Mouse (Mus musculus): ENCODE results near the gene Mgat4b. TPM values are rescaled to one million over a fixed set of nuclear protein-coding genes. Genes with fewer than 3 reads are reported as not detected.

The Mgat4b gene
- polyA plus RNA-seq, 1 experiment from 2014 or later = 36.6 TPM

- Histone ChIP-seq H3K36me3 (no peaks in the 10 kb centered on the region), H3K4me3 (no peak overlapping the region), H3K27ac (no peak overlapping the region), H3K9ac (no peak overlapping the region), H3K4me1 (replicated peaks) (no peaks in the 10 kb centered on the region), H3K9me3 (no peaks in the 10 kb centered on the region), H3K4me2 (no peak overlapping the region), H3K27me3 (no peaks in the 10 kb centered on the region)
- no peak for ATAC-seq (ENCODE audit: low FRiP score)
- WGBS = 69% methylated on average over 5 of the region's 5 CpGs
Observed at GRCm38 (mm10) chr11:50245269-50245668, 34.6 kb downstream of the Mgat4b start.

GRCm38 (mm10) chr11:50248473-50249171, 37.9 kb downstream of the Mgat4b start:
- Histone ChIP-seq H3K27me3 (no peaks in the 10 kb centered on the region), H3K36me3 (no peaks in the 10 kb centered on the region), H3K9me3 (no peaks in the 10 kb centered on the region), H3K4me1 (replicated peaks) (no peaks in the 10 kb centered on the region; the same call in none of the 2 replicates), H3K4me3 (no peak overlapping the region), H3K9ac (no peak overlapping the region), H3K27ac (no peak overlapping the region), H3K4me2 (no peak overlapping the region)
- ATAC-seq (ENCODE audit: low FRiP score) = no peak
- WGBS = 85% methylated on average over 7 of the region's 7 CpGs

GRCm38 (mm10) chr11:50252166-50252565, 41.5 kb downstream of the Mgat4b start:
- no peaks in the 10 kb centered on the region; the same call in none of the 2 replicates for H3K4me1 ChIP-seq (replicated peaks)
- H3K9ac ChIP-seq = peak overlapping the region; percentile 35; the same call in 1 of the 2 replicates
- no peaks in the 10 kb centered on the region for H3K27me3 ChIP-seq
- peaks cover 14% of the 10 kb centered on the region for H3K36me3 ChIP-seq
- no peak overlapping the region for H3K4me3 ChIP-seq
- no peak overlapping the region for H3K4me2 ChIP-seq
- WGBS = 64% methylated on average over 3 of the region's 3 CpGs
- H3K27ac ChIP-seq = no peak overlapping the region
- H3K9me3 ChIP-seq = no peaks in the 10 kb centered on the region
- ATAC-seq (ENCODE audit: low FRiP score) = no peak

- 83% methylated on average over 11 of the region's 11 CpGs for WGBS
- Histone ChIP-seq H3K9ac (no peak overlapping the region), H3K27me3 (no peaks in the 10 kb centered on the region), H3K36me3 (peaks cover 20% of the 10 kb centered on the region), H3K4me2 (no peak overlapping the region), H3K27ac (peak overlapping the region; percentile 30; the same call in 1 of the 2 replicates), H3K4me3 (no peak overlapping the region), H3K4me1 (replicated peaks) (no peaks in the 10 kb centered on the region; the same call in none of the 2 replicates), H3K9me3 (no peaks in the 10 kb centered on the region)
- no peak for ATAC-seq (ENCODE audit: low FRiP score)
Observed at GRCm38 (mm10) chr11:50252684-50253265, 42.1 kb downstream of the Mgat4b start.

GRCm38 (mm10) chr11:50253393-50253792, 42.7 kb downstream of the Mgat4b start:
- Histone ChIP-seq H3K4me3 (no peak overlapping the region), H3K27me3 (no peaks in the 10 kb centered on the region), H3K9me3 (no peaks in the 10 kb centered on the region), H3K36me3 (peaks cover 27% of the 10 kb centered on the region), H3K9ac (no peak overlapping the region), H3K27ac (peak overlapping the region; percentile 30; the same call in 1 of the 2 replicates), H3K4me2 (no peak overlapping the region), H3K4me1 (replicated peaks) (no peaks in the 10 kb centered on the region; the same call in none of the 2 replicates)
- WGBS = 54% methylated on average over 1 of the region's 1 CpGs
- ATAC-seq (ENCODE audit: low FRiP score) = no peak

- 81% methylated on average over 12 of the region's 12 CpGs for WGBS
- no peak for ATAC-seq (ENCODE audit: low FRiP score)
- Histone ChIP-seq H3K4me1 (replicated peaks) (no peaks in the 10 kb centered on the region; the same call in none of the 2 replicates), H3K27me3 (no peaks in the 10 kb centered on the region), H3K4me3 (no peak overlapping the region), H3K9me3 (no peaks in the 10 kb centered on the region), H3K4me2 (no peak overlapping the region), H3K9ac (no peak overlapping the region), H3K36me3 (peaks cover 34% of the 10 kb centered on the region), H3K27ac (no peak overlapping the region)
Observed at GRCm38 (mm10) chr11:50254010-50254580, 43.4 kb downstream of the Mgat4b start.

GRCm38 (mm10) chr11:50256615-50257014, 45.9 kb downstream of the Mgat4b start:
- Histone ChIP-seq H3K4me1 (replicated peaks) (no peaks in the 10 kb centered on the region; the same call in none of the 2 replicates), H3K9ac (no peak overlapping the region), H3K4me3 (no peak overlapping the region), H3K4me2 (no peak overlapping the region), H3K9me3 (no peaks in the 10 kb centered on the region), H3K27me3 (no peaks in the 10 kb centered on the region), H3K36me3 (peaks cover 59% of the 10 kb centered on the region), H3K27ac (no peak overlapping the region)
- 88% methylated on average over 7 of the region's 7 CpGs for WGBS
- ATAC-seq (ENCODE audit: low FRiP score) = no peak

GRCm38 (mm10) chr11:50258310-50258709, 47.6 kb downstream of the Mgat4b start:
- H3K4me3 ChIP-seq = no peak overlapping the region
- no peak overlapping the region; the same call in 1 of the 2 replicates for H3K27ac ChIP-seq
- H3K9me3 ChIP-seq = no peaks in the 10 kb centered on the region
- H3K36me3 ChIP-seq = peaks cover 76% of the 10 kb centered on the region
- H3K4me1 ChIP-seq (replicated peaks) = no peaks in the 10 kb centered on the region; the same call in 1 of the 2 replicates
- WGBS = 78% methylated on average over 7 of the region's 7 CpGs
- no peak overlapping the region for H3K4me2 ChIP-seq
- ATAC-seq (ENCODE audit: low FRiP score) = no peak
- H3K27me3 ChIP-seq = no peaks in the 10 kb centered on the region
- no peak overlapping the region for H3K9ac ChIP-seq

GRCm38 (mm10) chr11:50262020-50262419, 51.3 kb downstream of the Mgat4b start:
- Histone ChIP-seq H3K9me3 (no peaks in the 10 kb centered on the region), H3K4me1 (replicated peaks) (no peaks in the 10 kb centered on the region), H3K4me2 (no peak overlapping the region), H3K27ac (no peak overlapping the region), H3K36me3 (peaks cover 97% of the 10 kb centered on the region), H3K9ac (no peak overlapping the region), H3K4me3 (no peak overlapping the region), H3K27me3 (no peaks in the 10 kb centered on the region)
- WGBS = 88% methylated on average over 4 of the region's 4 CpGs
- ATAC-seq (ENCODE audit: low FRiP score) = no peak

GRCm38 (mm10) chr11:50263198-50263597, 52.5 kb downstream of the Mgat4b start:
- ATAC-seq (ENCODE audit: low FRiP score) = no peak
- H3K4me1 ChIP-seq (replicated peaks) = no peaks in the 10 kb centered on the region
- no peak overlapping the region for H3K27ac ChIP-seq
- no peak overlapping the region for H3K4me2 ChIP-seq
- 93% methylated on average over 3 of the region's 3 CpGs for WGBS
- no peaks in the 10 kb centered on the region for H3K27me3 ChIP-seq
- H3K9me3 ChIP-seq = no peaks in the 10 kb centered on the region
- no peak overlapping the region for H3K9ac ChIP-seq
- peaks cover 91% of the 10 kb centered on the region for H3K36me3 ChIP-seq
- H3K4me3 ChIP-seq = no peak overlapping the region

- Histone ChIP-seq H3K27me3 (no peaks in the 10 kb centered on the region), H3K4me3 (no peak overlapping the region), H3K9ac (no peak overlapping the region), H3K36me3 (peaks cover 64% of the 10 kb centered on the region), H3K4me1 (replicated peaks) (no peaks in the 10 kb centered on the region), H3K27ac (no peak overlapping the region), H3K9me3 (no peaks in the 10 kb centered on the region), H3K4me2 (no peak overlapping the region)
- WGBS = 88% methylated on average over 8 of the region's 8 CpGs
- ATAC-seq (ENCODE audit: low FRiP score) = no peak
Observed at GRCm38 (mm10) chr11:50265931-50266330, 55.2 kb downstream of the Mgat4b start.

GRCm38 (mm10) chr11:50266997-50267396, 56.3 kb downstream of the Mgat4b start:
- ATAC-seq (ENCODE audit: low FRiP score) = no peak
- no peak overlapping the region for H3K9ac ChIP-seq
- no peak overlapping the region for H3K27ac ChIP-seq
- no peaks in the 10 kb centered on the region for H3K4me1 ChIP-seq (replicated peaks)
- WGBS = 90% methylated on average over 3 of the region's 3 CpGs
- no peak overlapping the region for H3K4me3 ChIP-seq
- H3K27me3 ChIP-seq = no peaks in the 10 kb centered on the region
- H3K9me3 ChIP-seq = no peaks in the 10 kb centered on the region
- H3K4me2 ChIP-seq = no peak overlapping the region
- peaks cover 53% of the 10 kb centered on the region for H3K36me3 ChIP-seq

All from hindbrain, embryonic 13.5 days (tissue).